Mouse (Mus musculus) C2C12 (cell line): ENCODE measurements around the gene Qrfp.

ENCODE experiments used
- CTCF ChIP-seq: IDR thresholded peaks from one replicate; pipeline ENCODE4 v1.5.1; 2011; ENCODE audit not compliant: control insufficient read depth, insufficient read depth, insufficient read length
- MAX ChIP-seq: IDR thresholded peaks from one replicate; pipeline ENCODE4 v1.6.1; 2011; ENCODE audit warnings: mild to moderate bottlenecking, control low read depth
- USF1 ChIP-seq: IDR thresholded peaks from one replicate; pipeline ENCODE4 v1.6.1; 2011; ENCODE audit warnings: low read depth, mild to moderate bottlenecking, control low read depth, moderate library complexity

DNA sequence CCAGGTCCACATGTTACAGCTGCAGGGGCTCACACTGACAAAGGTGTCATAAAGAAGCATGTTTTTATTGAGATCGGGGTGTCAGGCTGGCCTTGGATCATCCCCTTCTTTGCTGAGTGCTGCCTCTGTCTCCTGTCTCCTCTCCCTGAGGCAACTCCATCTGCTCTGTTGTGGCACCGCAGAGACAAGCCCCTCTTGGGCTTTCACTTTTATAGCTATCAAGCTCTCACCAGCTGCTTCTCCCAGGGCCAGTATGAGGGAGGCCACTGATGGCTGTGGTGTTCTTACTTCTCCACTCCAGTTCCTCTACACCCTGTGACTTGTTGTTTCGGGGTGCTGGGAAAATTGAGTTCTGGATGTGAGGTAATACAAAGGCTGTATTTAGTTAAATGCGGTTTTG lies 41.3 kb downstream of the Qrfp start:
- no peak for TF ChIP-seq MAX
- TF ChIP-seq CTCF, result no peak
- no peak for TF ChIP-seq USF1
